Mouse (Mus musculus) small intestine, adult 2 months (tissue): ENCODE results near the gene Ndrg3. TPM values are rescaled to one million over a fixed set of nuclear protein-coding genes. Genes with fewer than 3 reads are reported as not detected.
"Not testable (repeated sequence)": the region's sequence is repeated elsewhere in the genome, so short reads cannot be mapped to it uniquely, and the experiment has no call there.

Source experiments
- H3K27ac ChIP-seq: fragments of 200-500 bp; 2 replicates; pipeline ENCODE4 v1.5.1; 2012; ENCODE audit warnings: low read depth, low read length, control low read depth, inconsistent platforms; ENCODE audit not compliant: insufficient read depth
- H3K27me3 ChIP-seq: fragments of 200-500 bp; 2 replicates; pipeline ENCODE4 v1.6.1; 2012; ENCODE audit warnings: mild to moderate bottlenecking, moderate library complexity, low read length, inconsistent platforms; ENCODE audit not compliant: control insufficient read depth, insufficient read depth
- H3K36me3 ChIP-seq: fragments of 200-500 bp; 2 replicates; pipeline ENCODE4 v1.6.1; 2012; ENCODE audit warnings: mild to moderate bottlenecking, low read length, control low read depth, inconsistent platforms; ENCODE audit not compliant: control insufficient read depth, insufficient read depth
- H3K4me1 ChIP-seq: fragments of 200-500 bp; 2 replicates; pipeline ENCODE4 v1.6.1; 2012; ENCODE audit warnings: low read length, inconsistent platforms, mixed read lengths; ENCODE audit not compliant: control insufficient read depth, insufficient read depth, insufficient read length
- H3K4me3 ChIP-seq: fragments of 200-500 bp; 2 replicates; pipeline ENCODE4 v1.5.1; 2012; ENCODE audit warnings: low read depth, mild to moderate bottlenecking, control low read depth, inconsistent platforms, low read length, moderate library complexity
- CTCF ChIP-seq: fragments of 200-500 bp; IDR thresholded peaks from 2 replicates; pipeline ENCODE4 v1.5.1; 2012; ENCODE audit warnings: low read depth, mild to moderate bottlenecking, control low read depth, inconsistent platforms, low read length, moderate library complexity, mixed read lengths; ENCODE audit not compliant: insufficient replicate concordance, insufficient read length; ENCODE audit errors: extremely low read depth
- POLR2A ChIP-seq: fragments of 200-500 bp; IDR thresholded peaks from 2 replicates; pipeline ENCODE4 v1.6.1; 2012; ENCODE audit warnings: low read depth, mild to moderate bottlenecking, control low read depth, inconsistent platforms, low read length, moderate library complexity
- WGBS: fragments of 180-500 bp; shearing (Covaris S2); methylation state at CpG from one replicate; pipeline ENCODE4 v1.1.7; 2018; 5-methylcytosine and 5-hydroxymethylcytosine counted together
- polyA plus RNA-seq: library from polyadenylated mRNA; depleted of rRNA; stranded (reverse); fragments of >200 nt; gene quantifications from 2 replicates; pipeline ENCODE4 v1.2.3, GENCODE M21; 2012

Gene Ndrg3
- polyA plus RNA-seq, 1 experiment, result 41.0 TPM

DNA sequence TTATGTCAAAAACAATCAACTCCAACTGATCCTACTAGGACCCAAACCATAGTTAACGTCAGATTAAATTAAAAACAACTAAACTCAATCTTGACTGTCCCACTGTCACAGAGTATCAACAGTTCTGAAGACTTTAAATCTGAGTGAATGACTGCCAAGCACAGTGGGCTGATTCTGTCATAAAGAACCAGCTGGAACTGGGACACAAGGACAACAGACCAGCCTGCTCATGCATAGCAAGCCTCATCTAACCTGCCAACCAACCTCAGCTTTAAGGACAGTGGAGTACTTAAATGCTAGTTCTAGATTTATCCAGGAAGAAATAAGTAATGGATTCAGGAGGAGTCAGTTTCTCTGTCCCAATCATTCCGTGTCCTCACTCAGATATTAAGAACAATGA lies 34.8 kb downstream of the Ndrg3 start:
- TF ChIP-seq CTCF (no peak), POLR2A (no peak)
- no peak overlapping the region for H3K27ac ChIP-seq
- H3K4me3 ChIP-seq, result no peak overlapping the region
- WGBS, result 95% methylated on average over 2 of the region's 2 CpGs
- H3K36me3 ChIP-seq, result peaks cover 14% of the 10 kb centered on the region
- no peaks in the 10 kb centered on the region; the same call in 1 of the 2 replicates for H3K4me1 ChIP-seq
- no peaks in the 10 kb centered on the region for H3K27me3 ChIP-seq

DNA sequence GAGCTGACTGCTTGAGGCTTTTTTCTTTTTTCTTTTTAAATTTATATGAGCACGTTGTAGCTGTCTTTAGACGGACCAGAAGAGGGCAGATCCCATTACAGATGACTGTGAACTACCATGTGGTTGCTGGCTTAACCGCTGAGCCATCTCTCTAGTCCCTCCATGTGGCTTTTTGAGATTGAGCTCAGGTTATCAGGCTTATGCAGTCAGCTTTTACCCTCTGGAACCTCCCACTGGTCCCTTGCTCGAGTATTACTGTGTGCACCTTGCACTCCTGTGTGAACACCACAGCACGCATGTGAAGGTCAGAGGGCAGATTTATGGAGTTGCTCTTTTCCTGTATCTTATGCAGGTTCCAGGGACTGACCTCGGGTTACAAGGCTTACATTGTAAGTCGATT lies 35.5 kb downstream of the Ndrg3 start:
- Histone ChIP-seq H3K36me3 (peaks cover 14% of the 10 kb centered on the region), H3K4me3 (no peak overlapping the region), H3K27ac (no peak overlapping the region), H3K27me3 (no peaks in the 10 kb centered on the region), H3K4me1 (no peaks in the 10 kb centered on the region; the same call in 1 of the 2 replicates)
- WGBS, result 65% methylated on average over 7 of the region's 7 CpGs
- TF ChIP-seq POLR2A, result no peak
- no peak for TF ChIP-seq CTCF

DNA sequence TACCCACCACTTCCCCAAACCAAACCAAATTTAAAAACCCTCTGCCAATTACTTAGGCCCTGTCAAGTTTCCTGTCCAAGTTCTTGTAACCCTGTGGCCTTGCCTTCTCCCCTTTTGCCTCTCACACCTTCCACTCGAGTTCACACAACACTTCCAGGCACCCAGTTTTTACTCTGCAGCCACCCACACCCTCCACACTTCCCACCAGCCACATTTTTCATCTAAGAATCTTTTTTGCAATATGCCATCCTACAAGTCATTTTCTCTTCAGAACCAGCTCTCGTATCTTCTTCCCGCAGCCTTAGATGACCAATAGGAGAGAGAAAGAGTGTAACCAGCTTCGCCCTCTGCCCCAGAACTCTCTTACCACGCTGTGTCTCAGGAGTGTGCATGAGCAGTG lies 37.4 kb downstream of the Ndrg3 start:
- Histone ChIP-seq H3K27me3 (no peaks in the 10 kb centered on the region), H3K4me3 (no peak overlapping the region), H3K27ac (no peak overlapping the region), H3K4me1 (no peaks in the 10 kb centered on the region; the same call in 1 of the 2 replicates), H3K36me3 (peaks cover 16% of the 10 kb centered on the region)
- TF ChIP-seq CTCF (no peak), POLR2A (no peak)
- WGBS, result 91% methylated on average over 5 of the region's 5 CpGs

GRCm38 (mm10) chr2:156951301-156952094 lies 40.4 kb downstream of the Ndrg3 start:
- Histone ChIP-seq H3K36me3 (peaks cover 30% of the 10 kb centered on the region), H3K4me3 (no peak overlapping the region), H3K27me3 (no peaks in the 10 kb centered on the region), H3K4me1 (no peaks in the 10 kb centered on the region; the same call in 1 of the 2 replicates), H3K27ac (no peak overlapping the region)
- WGBS, result 54% methylated on average over 10 of the region's 10 CpGs
- no peak for TF ChIP-seq CTCF
- TF ChIP-seq POLR2A, result no peak

GRCm38 (mm10) chr2:156950816-156951215 lies 41.0 kb downstream of the Ndrg3 start:
- Histone ChIP-seq H3K36me3 (peaks cover 30% of the 10 kb centered on the region), H3K27ac (no peak overlapping the region), H3K4me1 (no peaks in the 10 kb centered on the region; the same call in 1 of the 2 replicates), H3K4me3 (no peak overlapping the region), H3K27me3 (no peaks in the 10 kb centered on the region)
- TF ChIP-seq POLR2A (no peak), CTCF (no peak)
- 87% methylated on average over 3 of the region's 3 CpGs for WGBS

- peaks cover 33% of the 10 kb centered on the region for H3K36me3 ChIP-seq
- 93% methylated on average over 9 of the region's 9 CpGs for WGBS
These were observed 50.3 kb downstream of the Ndrg3 start for GRCm38 (mm10) chr2:156941523-156941922.

GRCm38 (mm10) chr2:156939926-156940325 lies 51.9 kb downstream of the Ndrg3 start:
- H3K27ac ChIP-seq, H3K4me1 ChIP-seq, H3K27me3 ChIP-seq, H3K4me3 ChIP-seq: not testable (repeated sequence)
- peaks cover 38% of the 10 kb centered on the region for H3K36me3 ChIP-seq
- WGBS, result 87% methylated on average over 6 of the region's 6 CpGs

More at GRCm38 (mm10) chr2:156941523-156941922, 50.3 kb downstream of the Ndrg3 start:
- H3K27me3 ChIP-seq, H3K27ac ChIP-seq, H3K4me1 ChIP-seq, H3K4me3 ChIP-seq: not testable (repeated sequence)

- Histone ChIP-seq H3K36me3 (peaks cover 27% of the 10 kb centered on the region), H3K4me1 (peaks cover 5% of the 10 kb centered on the region), H3K4me3 (no peak overlapping the region), H3K27me3 (no peaks in the 10 kb centered on the region), H3K27ac (no peak overlapping the region)
- TF ChIP-seq POLR2A, result no peak
- TF ChIP-seq CTCF, result no peak
- WGBS, result 89% methylated on average over 2 of the region's 2 CpGs
These were observed 54.1 kb downstream of the Ndrg3 start for GRCm38 (mm10) chr2:156937795-156938194.
